Mouse (Mus musculus) forebrain, embryonic 14.5 days (tissue): ENCODE data around the gene Ubp1. TPM values are rescaled to one million over a fixed set of nuclear protein-coding genes. Genes with fewer than 3 reads are reported as not detected.

Experiments used
- ATAC-seq: fragments of 200-750 bp; cut with Nextera tagmentation; 2 replicates; pipeline ENCODE4 v1.8.0; 2017; ENCODE audit warnings: mild to moderate bottlenecking, moderate library complexity
- DNase-seq: peaks from one replicate; pipeline ENCODE4 v3.0.0-alpha.2; 2015; ENCODE audit warnings: low spot score
- H3K27ac ChIP-seq: fragments of 300-500 bp; sonication (generic); 2 replicates; pipeline ENCODE4 v1.5.1; 2014; ENCODE audit warnings: low read depth, mild to moderate bottlenecking, control low read depth, low read length, moderate library complexity
- H3K27me3 ChIP-seq: fragments of 300-500 bp; sonication (generic); replicated peaks from 2 replicates; pipeline ENCODE4 v1.6.1; 2014; ENCODE audit warnings: low read length, control low read depth, mixed read lengths; ENCODE audit not compliant: control insufficient read depth, insufficient read depth
- H3K36me3 ChIP-seq: fragments of 300-500 bp; sonication (generic); 2 replicates; pipeline ENCODE4 v1.6.1; 2014; ENCODE audit warnings: low read length, control low read depth; ENCODE audit not compliant: control insufficient read depth, insufficient read depth
- H3K4me1 ChIP-seq: fragments of 300-500 bp; sonication (generic); 2 replicates; pipeline ENCODE4 v1.6.1; 2014; ENCODE audit warnings: antibody characterized with exemption, low read length, control low read depth; ENCODE audit not compliant: control insufficient read depth, insufficient read depth
- H3K4me2 ChIP-seq: fragments of 300-500 bp; sonication (generic); 2 replicates; pipeline ENCODE4 v1.6.1; 2014; ENCODE audit warnings: mild to moderate bottlenecking, control low read depth, low read length
- H3K4me3 ChIP-seq: fragments of 300-500 bp; sonication (generic); 2 replicates; pipeline ENCODE4 v1.5.1; 2014; ENCODE audit warnings: low read depth, low read length, control low read depth
- H3K9ac ChIP-seq: fragments of 300-500 bp; sonication (generic); 2 replicates; pipeline ENCODE4 v1.6.1; 2014; ENCODE audit warnings: mild to moderate bottlenecking, low read length, control low read depth, moderate library complexity
- H3K9me3 ChIP-seq: fragments of 300-500 bp; sonication (generic); replicated peaks from 2 replicates; pipeline ENCODE4 v1.6.1; 2016; ENCODE audit warnings: low read length, control low read depth, mixed read lengths; ENCODE audit not compliant: control insufficient read depth
- WGBS: fragments of 180-500 bp; shearing (Covaris S2); extraction: QIAGEN DNeasy Blood & Tissue Kit; methylation state at CpG from one replicate; pipeline ENCODE4 v1.1.7; 2014; 5-methylcytosine and 5-hydroxymethylcytosine counted together
- polyA plus RNA-seq: library from polyadenylated mRNA; unstranded; fragments of >200 nt; fragmentation: Nextera tagmentation; extraction: Ambion mirVana; gene quantifications from 2 replicates; pipeline ENCODE4 v1.2.1, GENCODE M21; 2014

Gene Ubp1
- polyA plus RNA-seq, 1 experiment from 2014 or later: 30.7 TPM

DNA sequence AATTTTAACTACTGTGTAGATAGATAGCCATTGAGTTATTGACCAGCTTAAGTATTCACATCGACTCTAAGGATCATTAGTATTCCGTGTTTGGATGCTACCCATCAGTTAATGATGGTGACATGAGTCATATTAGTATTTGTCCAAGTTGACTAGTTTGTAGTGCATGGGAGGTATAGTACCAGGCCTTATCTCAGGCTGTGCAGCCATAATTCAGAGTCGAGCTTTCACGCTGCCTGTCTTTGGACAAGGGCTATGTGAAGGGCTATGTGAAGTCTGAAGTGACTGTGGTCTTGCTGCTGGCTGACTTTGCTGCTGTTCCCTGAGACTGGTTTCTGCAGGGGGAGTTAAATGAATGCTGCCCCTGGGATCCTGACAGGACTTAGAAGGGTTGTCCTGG, 27.0 kb downstream of the Ubp1 start:
- Histone ChIP-seq H3K9ac (no peak overlapping the region), H3K27me3 (no peaks in the 10 kb centered on the region), H3K4me3 (no peak overlapping the region), H3K9me3 (no peaks in the 10 kb centered on the region), H3K4me2 (no peak overlapping the region), H3K4me1 (no peaks in the 10 kb centered on the region), H3K36me3 (peaks cover 66% of the 10 kb centered on the region), H3K27ac (no peak overlapping the region)
- ATAC-seq (no peak), DNase-seq (no peak)
- 95% methylated on average over 4 of the region's 4 CpGs for WGBS

DNA sequence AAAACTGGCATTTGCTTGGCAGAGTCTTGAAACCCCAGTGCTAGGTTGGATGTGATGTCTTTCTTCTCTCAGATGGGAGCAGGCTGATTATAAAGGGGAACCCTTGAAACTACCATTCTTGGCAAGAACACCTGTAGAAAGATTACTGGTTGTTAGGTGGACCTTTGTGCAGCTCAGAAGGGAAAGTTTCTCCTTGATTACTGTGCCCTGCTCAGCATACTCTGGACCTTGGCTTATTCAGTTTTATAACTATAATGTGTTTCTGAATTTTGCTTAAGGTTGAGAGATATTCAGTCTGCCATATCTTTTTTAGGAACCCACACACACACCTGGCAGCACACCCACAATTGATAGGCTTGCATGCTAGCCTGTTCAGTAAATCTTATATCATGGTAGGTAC, 33.0 kb downstream of the Ubp1 start:
- Histone ChIP-seq H3K27me3 (no peaks in the 10 kb centered on the region), H3K4me3 (no peak overlapping the region), H3K9ac (no peak overlapping the region), H3K9me3 (no peaks in the 10 kb centered on the region), H3K4me1 (no peaks in the 10 kb centered on the region), H3K36me3 (peaks cover 84% of the 10 kb centered on the region), H3K4me2 (no peak overlapping the region), H3K27ac (no peak overlapping the region)
- no peak for ATAC-seq
- DNase-seq: no peak

DNA sequence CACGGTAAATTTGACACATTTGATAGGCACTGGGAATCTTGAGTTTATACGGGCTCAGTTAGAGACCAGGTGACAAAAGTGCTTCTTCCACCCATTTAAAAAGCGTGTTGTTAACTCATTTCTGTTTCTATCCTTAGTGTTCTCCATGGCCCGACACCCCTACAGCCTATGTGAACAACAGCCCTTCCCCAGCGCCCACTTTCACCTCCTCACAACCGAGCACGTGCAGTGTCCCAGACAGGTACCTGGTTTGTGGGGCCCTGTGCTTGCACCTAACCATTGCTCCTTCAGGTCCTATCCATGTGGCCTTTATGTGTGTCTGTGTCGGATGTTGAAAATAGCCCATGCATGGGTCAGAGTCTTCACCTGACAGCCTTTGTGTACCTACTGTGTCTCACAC, 33.7 kb downstream of the Ubp1 start:
- no peak overlapping the region for H3K4me3 ChIP-seq
- no peaks in the 10 kb centered on the region for H3K4me1 ChIP-seq
- no peak overlapping the region for H3K4me2 ChIP-seq
- peaks cover 84% of the 10 kb centered on the region for H3K36me3 ChIP-seq
- no peak for DNase-seq
- no peaks in the 10 kb centered on the region for H3K27me3 ChIP-seq
- no peak for ATAC-seq
- WGBS: 94% methylated on average over 8 of the region's 8 CpGs
- H3K27ac ChIP-seq: no peak overlapping the region
- H3K9ac ChIP-seq: no peak overlapping the region
- H3K9me3 ChIP-seq: no peaks in the 10 kb centered on the region

- H3K36me3 ChIP-seq: peaks cover 92% of the 10 kb centered on the region
- H3K9ac ChIP-seq: no peak overlapping the region
- ATAC-seq: no peak
- WGBS: 94% methylated on average over 4 of the region's 4 CpGs
- no peaks in the 10 kb centered on the region for H3K4me1 ChIP-seq
- no peak overlapping the region for H3K27ac ChIP-seq
- DNase-seq: no peak
- no peaks in the 10 kb centered on the region for H3K9me3 ChIP-seq
- no peaks in the 10 kb centered on the region for H3K27me3 ChIP-seq
- no peak overlapping the region for H3K4me3 ChIP-seq
- H3K4me2 ChIP-seq: no peak overlapping the region
These were observed 36.1 kb downstream of the Ubp1 start for GRCm38 (mm10) chr9:113966838-113967237.

DNA sequence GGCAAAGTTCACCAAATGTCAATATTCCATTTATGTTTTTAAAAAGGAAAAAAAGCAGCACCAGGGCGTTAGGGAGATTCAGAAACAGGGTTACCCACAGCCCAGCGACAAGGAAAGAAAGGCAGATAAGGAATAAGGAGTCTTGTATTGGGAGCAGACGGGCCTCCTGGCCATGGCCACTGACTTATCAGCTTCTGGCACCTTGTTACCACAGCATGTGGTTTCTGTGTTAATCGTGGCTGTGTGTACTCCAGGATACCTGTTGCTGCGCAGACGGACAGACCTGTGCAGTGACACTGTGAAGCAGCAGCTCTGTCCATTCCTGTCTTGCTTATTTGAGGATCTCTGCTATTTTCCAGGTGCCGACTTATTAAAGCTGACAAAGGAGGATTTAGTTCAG, 38.2 kb downstream of the Ubp1 start:
- Histone ChIP-seq H3K4me2 (no peak overlapping the region), H3K27ac (no peak overlapping the region), H3K4me1 (no peaks in the 10 kb centered on the region), H3K9ac (no peak overlapping the region), H3K27me3 (no peaks in the 10 kb centered on the region), H3K4me3 (no peak overlapping the region), H3K36me3 (peaks cover 86% of the 10 kb centered on the region), H3K9me3 (no peaks in the 10 kb centered on the region)
- ATAC-seq (no peak), DNase-seq (no peak)
- WGBS: 92% methylated on average over 7 of the region's 7 CpGs

- H3K27me3 ChIP-seq: no peaks in the 10 kb centered on the region
- H3K36me3 ChIP-seq: peaks cover 86% of the 10 kb centered on the region
- H3K4me3 ChIP-seq: no peak overlapping the region
- no peak overlapping the region for H3K27ac ChIP-seq
- no peak overlapping the region for H3K9ac ChIP-seq
- H3K9me3 ChIP-seq: no peaks in the 10 kb centered on the region
- WGBS: 92% methylated on average over 8 of the region's 8 CpGs
- no peaks in the 10 kb centered on the region for H3K4me1 ChIP-seq
- no peak for DNase-seq
- no peak for ATAC-seq
- no peak overlapping the region for H3K4me2 ChIP-seq
These were observed 38.7 kb downstream of the Ubp1 start for GRCm38 (mm10) chr9:113969399-113969798.

DNA sequence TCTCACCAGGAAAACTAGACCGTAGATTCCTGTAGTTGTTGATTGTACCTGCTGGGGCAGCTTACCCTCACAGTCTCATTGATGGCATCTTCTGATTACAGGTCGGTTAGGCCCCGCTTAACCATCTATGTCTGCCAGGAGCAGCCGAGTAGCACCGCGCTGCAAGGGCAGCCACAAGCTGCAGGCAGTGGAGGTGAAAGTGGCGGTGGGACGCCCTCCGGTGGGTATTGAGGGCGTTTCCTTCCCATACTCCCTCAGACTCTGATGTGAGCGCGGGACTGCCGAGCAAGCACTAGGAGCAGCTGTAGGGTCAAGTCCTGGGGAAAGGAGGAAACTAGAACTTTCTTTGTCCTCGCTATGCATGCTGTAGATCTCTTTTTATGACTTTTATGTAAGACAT, 39.3 kb downstream of the Ubp1 start:
- Histone ChIP-seq H3K27me3 (no peaks in the 10 kb centered on the region), H3K36me3 (peaks cover 86% of the 10 kb centered on the region), H3K4me3 (no peak overlapping the region), H3K4me1 (no peaks in the 10 kb centered on the region), H3K9me3 (no peaks in the 10 kb centered on the region), H3K4me2 (no peak overlapping the region), H3K27ac (no peak overlapping the region), H3K9ac (no peak overlapping the region)
- DNase-seq (no peak), ATAC-seq (no peak)
- 92% methylated on average over 14 of the region's 14 CpGs for WGBS

DNA sequence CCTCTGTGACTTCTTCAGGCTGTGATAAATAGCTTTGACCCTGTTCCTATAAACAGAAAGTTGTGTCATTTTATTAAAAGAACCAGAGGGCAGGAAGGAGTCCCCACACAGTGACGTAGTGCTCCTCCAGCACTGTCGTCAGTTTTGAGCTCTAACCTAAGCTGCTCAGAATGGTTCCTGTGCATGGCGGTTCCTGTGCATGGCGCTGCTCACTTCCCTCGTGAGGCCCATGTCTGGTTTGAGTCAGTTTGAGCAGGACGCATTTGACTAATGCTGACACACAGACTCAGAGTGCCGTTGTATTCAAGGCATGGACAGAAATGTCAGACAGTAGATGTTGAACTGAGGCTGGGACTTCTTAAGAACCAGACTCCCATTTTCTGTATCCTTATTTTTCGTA, 40.9 kb downstream of the Ubp1 start:
- Histone ChIP-seq H3K27me3 (no peaks in the 10 kb centered on the region), H3K9me3 (no peaks in the 10 kb centered on the region), H3K4me3 (no peak overlapping the region), H3K36me3 (peaks cover 90% of the 10 kb centered on the region), H3K4me2 (no peak overlapping the region), H3K9ac (no peak overlapping the region), H3K27ac (no peak overlapping the region), H3K4me1 (no peaks in the 10 kb centered on the region)
- WGBS: 88% methylated on average over 8 of the region's 8 CpGs
- DNase-seq (no peak), ATAC-seq (no peak)

DNA sequence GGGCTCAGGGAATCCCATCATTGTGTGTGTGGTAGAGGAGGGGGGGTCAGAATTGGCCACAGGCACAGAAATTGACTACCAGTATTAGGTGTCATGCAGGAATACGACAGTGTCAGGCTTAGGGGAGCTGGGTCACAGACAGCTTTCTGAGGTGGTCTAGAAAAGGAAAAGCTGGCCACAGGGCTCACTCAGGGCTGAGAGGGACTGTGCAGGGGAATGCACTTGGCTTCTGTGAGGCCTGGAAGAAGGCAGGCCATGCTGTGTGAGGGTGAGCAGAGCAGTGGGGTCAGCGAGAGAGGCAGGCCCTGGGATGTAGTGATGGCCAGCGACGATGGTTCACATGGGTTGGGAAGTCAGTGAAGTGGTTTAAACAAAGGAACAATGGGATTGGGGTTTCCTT, 43.1 kb downstream of the Ubp1 start:
- Histone ChIP-seq H3K27me3 (no peaks in the 10 kb centered on the region), H3K9ac (no peak overlapping the region), H3K9me3 (no peaks in the 10 kb centered on the region), H3K4me1 (no peaks in the 10 kb centered on the region), H3K4me2 (no peak overlapping the region), H3K27ac (no peak overlapping the region), H3K36me3 (peaks cover 92% of the 10 kb centered on the region), H3K4me3 (no peak overlapping the region)
- ATAC-seq (no peak), DNase-seq (no peak)
- 73% methylated on average over 4 of the region's 4 CpGs for WGBS

DNA sequence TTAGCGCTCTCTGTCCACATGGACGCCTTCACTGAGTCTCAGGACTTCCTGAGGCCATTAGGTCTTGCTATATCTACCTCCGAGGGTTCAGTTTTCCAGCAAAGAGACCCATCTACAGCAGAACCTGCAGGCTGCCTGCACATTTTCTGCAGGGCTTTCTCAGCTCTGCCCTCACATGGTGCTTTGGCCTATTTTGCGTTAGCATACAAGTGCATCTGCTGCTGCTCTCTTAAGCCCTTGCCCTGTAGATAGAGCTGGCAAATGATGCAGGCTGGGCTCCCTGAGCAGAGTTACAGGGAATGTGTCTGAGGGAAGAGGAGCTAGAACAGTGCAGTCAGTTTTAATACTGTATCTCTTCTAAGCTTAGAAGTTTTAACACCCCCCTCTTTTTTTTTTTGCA, 44.2 kb downstream of the Ubp1 start:
- Histone ChIP-seq H3K27ac (no peak overlapping the region), H3K4me2 (no peak overlapping the region), H3K9ac (no peak overlapping the region), H3K9me3 (no peaks in the 10 kb centered on the region), H3K27me3 (no peaks in the 10 kb centered on the region), H3K36me3 (peaks cover 92% of the 10 kb centered on the region), H3K4me1 (no peaks in the 10 kb centered on the region), H3K4me3 (no peak overlapping the region)
- WGBS: 90% methylated on average over 4 of the region's 4 CpGs
- DNase-seq (no peak), ATAC-seq (no peak)
